Mouse (Mus musculus) hematopoietic multipotent progenitor cell, adult 10-12 weeks (in vitro differentiated cells): ENCODE measurements around the gene Bag1. TPM values are rescaled to one million over a fixed set of nuclear protein-coding genes. Genes with fewer than 3 reads are reported as not detected.

Experiments used
- polyA plus RNA-seq: library from polyadenylated mRNA; stranded (reverse); fragments of >175 nt; gene quantifications from 2 replicates; pipeline ENCODE4 v1.2.3, GENCODE M21; 2012; ENCODE audit warnings: low replicate concordance

Gene Bag1
- 141 and 280 TPM in 2 replicates for polyA plus RNA-seq

DNA sequence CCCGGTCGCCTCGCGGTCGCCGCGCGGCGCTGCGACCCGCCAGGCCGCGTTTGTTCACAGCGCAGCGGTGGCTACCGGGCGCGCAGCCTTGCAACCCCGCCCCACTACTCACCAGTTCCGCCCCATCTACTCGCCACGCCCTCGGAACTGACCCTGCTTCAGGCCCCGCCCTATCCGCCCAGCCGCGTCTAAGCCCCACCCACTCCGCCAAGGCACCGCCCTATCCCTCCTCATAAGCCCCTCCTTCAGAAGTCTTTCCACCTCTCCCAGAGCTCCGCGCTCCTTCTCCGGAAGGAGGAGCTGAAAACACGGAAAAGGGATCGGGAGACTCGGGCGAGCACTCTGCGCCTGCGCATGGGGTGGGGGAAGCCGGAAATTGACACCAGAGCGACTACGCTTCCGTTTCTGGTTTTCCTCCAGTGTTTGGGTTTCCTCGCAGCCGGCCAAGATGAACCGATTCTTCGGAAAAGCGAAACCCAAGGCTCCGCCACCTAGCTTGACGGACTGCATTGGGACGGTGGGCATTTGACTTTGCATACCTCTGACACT, at the start of gene Bag1, which contains the start of gene Chmp5:
Gene Bag1, minus strand, starts transcription at position 135 of the 549 bp plus-strand sequence.
Gene Chmp5, plus strand, starts transcription at position 248 of the 549 bp plus-strand sequence.

DNA sequence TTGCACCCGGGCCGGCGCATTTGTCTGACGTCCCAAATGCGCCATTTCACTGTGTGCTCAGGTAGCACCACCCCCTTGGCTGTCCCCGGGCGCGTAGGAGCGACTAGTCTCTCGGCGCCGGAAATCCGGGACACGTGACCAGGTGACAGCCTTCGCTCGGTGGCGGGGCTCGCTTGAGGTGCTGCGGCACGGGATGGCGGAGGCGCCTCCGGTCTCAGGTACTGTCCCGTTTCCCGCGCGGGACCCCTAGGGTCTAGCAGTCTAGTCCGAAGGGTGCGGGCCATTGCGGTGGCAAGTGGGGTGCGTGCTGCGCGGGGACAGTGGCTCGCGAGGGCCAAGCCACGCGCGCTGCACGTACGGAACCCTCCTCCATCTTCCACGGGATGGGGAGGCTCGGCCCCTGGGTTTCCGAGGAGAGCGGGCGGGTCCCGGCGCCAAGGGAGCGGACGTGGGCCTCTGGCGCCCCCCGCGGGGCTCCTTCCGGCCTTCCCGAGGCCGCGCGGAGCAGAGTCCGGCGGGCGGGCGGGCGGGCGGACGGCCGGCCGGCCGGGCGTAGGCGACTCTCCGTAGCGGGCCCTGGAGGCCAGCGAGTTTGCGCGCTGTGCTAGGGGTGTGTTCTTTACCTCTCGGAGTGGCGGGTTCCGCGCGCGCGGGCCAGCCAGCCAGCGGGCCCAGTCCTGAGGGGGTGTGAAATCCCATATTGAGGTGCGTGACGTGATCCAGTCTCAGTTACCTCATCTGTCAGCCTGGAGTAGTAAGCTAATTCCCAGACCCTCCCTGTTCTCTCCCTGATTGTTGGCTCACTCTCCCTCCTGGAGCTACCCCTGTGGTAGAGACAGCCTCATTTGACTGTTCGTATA, 23.0 kb upstream of the Bag1 start, which contains the start of gene Nfx1:
Gene Nfx1, plus strand, starts transcription at position 65 of the 860 bp plus-strand sequence.

DNA sequence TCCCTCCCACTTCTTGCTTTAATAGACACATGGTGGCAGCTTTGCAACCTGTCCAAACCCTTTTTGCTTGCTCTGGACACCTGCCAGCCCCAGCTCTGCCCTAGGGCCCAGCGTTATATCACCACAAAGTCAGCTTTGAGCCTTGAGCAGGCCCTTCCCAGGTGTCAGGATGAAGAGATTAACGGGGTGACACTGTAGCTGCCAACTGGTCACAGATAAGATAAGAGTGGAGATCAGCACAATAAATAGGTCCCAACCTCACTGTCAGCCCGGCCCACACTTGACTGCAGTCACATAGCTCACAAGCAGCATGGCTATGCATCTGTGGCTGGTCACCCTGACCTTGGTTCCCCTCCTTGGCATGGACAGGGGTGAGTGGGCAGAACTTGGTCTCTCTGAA, 28.3 kb downstream of the Bag1 start, which contains the start of gene Spink4:
Gene Spink4, plus strand, starts transcription at position 268 of the 400 bp plus-strand sequence.

Other genes with a start within 250 kb of the Bag1 start
- gene Aptx, start 245.1 kb downstream of the Bag1 start, polyA plus RNA-seq: 1.5 and 6.8 TPM in 2 replicates
- 24.6 and 88.9 TPM in 2 replicates for gene Dnaja1, start 226.1 kb downstream of the Bag1 start, polyA plus RNA-seq
- gene Smu1, start 190.4 kb downstream of the Bag1 start, polyA plus RNA-seq: 5.3 and 5.6 TPM in 2 replicates
- 47.9 and 157 TPM in 2 replicates for gene B4galt1, start 94.3 kb downstream of the Bag1 start, polyA plus RNA-seq
- gene Spink4, start 28.2 kb downstream of the Bag1 start, polyA plus RNA-seq: not detected in 2 replicates
- gene Chmp5, start 113 bp upstream of the Bag1 start, polyA plus RNA-seq: 6.9 and 8.3 TPM in 2 replicates
- 17.9 and 21.0 TPM in 2 replicates for gene Nfx1, start 22.6 kb upstream of the Bag1 start, polyA plus RNA-seq
- not detected in 2 replicates for gene Aqp7, start 99.8 kb upstream of the Bag1 start, polyA plus RNA-seq
- gene Aqp3, start 149.9 kb upstream of the Bag1 start, polyA plus RNA-seq: 0.88 and 3.4 TPM in 2 replicates
- gene Nol6, start 176.2 kb upstream of the Bag1 start, polyA plus RNA-seq: 48.4 and 53.7 TPM in 2 replicates
- 39.5 and 49.9 TPM in 2 replicates for gene Ube2r2, start 187.4 kb upstream of the Bag1 start, polyA plus RNA-seq